Mouse (Mus musculus): Measurements from ENCODE around the gene Ttc28. TPM values are rescaled to one million over a fixed set of nuclear protein-coding genes. Genes with fewer than 3 reads are reported as not detected.
A peak's percentile ranks its signal among the peaks of the same experiment; 100 is the strongest.

Gene Ttc28
- polyA plus RNA-seq, 1 experiment: 14.4 TPM

- peaks cover 46% of the 10 kb centered on the region for H3K4me1 ChIP-seq (ENCODE audit: control insufficient read depth, insufficient read depth, low read length)
- no peak for DNase-seq
Observed at GRCm38 (mm10) chr5:111263370-111263769, 383.8 kb downstream of the Ttc28 start.

DNA sequence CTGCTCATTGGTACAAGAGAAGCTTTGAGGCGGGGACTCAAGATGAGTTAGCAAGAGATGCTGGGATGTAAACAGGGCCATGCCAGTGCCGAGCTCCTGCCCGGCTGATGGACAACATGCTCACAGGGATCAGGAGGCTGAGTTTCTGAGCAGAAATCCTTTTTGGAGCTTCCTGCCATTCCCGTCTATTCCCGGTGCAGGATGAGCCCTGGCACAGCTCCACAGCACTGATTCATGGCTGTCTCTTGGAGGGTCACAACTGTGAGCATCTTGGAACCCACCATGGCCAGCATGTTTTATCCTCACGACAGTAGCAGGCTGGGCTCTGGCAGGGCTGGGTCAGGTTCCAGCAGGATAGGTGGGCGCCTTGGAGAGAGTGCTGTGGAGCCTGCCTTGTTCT lies 384.9 kb downstream of the Ttc28 start:
- no peak for TF ChIP-seq CTCF (IDR thresholded peaks at IDR 0.05; ENCODE audit: insufficient read depth, low read length)
- TF ChIP-seq POLR2A (IDR thresholded peaks at IDR 0.05; ENCODE audit: borderline replicate concordance, extremely low read depth, low read depth, low read length): no peak
- whole genome bisulfite sequencing: 65% methylated on average over 7 of the region's 7 CpGs
- H3K4me1 ChIP-seq (ENCODE audit: control insufficient read depth, insufficient read depth, low read length): peaks cover 47% of the 10 kb centered on the region

More at GRCm38 (mm10) chr5:111263370-111263769, 383.8 kb downstream of the Ttc28 start:
- 11% methylated on average over 5 of the region's 5 CpGs for WGBS
- no peak overlapping the region for H3K4me3 ChIP-seq (replicated peaks; ENCODE audit: extremely low read depth, low read depth, low read length)
- no peak for TF ChIP-seq POLR2A (IDR thresholded peaks at IDR 0.05; ENCODE audit: borderline replicate concordance, extremely low read depth, low read depth, low read length)
- no peak for TF ChIP-seq CTCF (IDR thresholded peaks at IDR 0.05; ENCODE audit: insufficient read depth, low read length)

DNA sequence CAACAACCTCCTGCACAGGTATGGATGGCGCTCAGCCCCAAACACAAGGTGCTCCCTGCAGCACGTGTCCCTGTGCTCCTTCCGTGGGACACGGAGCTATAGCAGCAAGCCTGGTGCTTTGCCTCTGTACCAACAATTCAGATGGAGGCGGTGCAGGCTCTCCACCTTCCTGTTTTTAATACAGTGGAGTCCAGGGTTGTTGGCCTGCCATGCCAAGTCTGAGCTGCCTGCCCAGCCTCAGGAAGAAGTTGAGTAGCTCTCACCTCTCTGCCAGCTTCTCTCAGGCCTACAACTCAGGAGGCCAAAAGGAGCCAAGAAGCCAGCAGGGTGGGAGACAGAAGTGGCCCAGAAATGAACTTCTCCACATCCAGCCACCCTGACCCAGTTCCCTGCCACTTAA lies 387.1 kb downstream of the Ttc28 start:
- no peak for TF ChIP-seq CTCF (IDR thresholded peaks at IDR 0.05; ENCODE audit: insufficient read depth, low read length)
- no peak for TF ChIP-seq POLR2A (IDR thresholded peaks at IDR 0.05; ENCODE audit: borderline replicate concordance, extremely low read depth, low read depth, low read length)

More for the DNA sequence above, 384.9 kb downstream of the Ttc28 start:
- DNase-seq: no peak
- no peak overlapping the region for H3K4me3 ChIP-seq (replicated peaks; ENCODE audit: extremely low read depth, low read depth, low read length)

DNA sequence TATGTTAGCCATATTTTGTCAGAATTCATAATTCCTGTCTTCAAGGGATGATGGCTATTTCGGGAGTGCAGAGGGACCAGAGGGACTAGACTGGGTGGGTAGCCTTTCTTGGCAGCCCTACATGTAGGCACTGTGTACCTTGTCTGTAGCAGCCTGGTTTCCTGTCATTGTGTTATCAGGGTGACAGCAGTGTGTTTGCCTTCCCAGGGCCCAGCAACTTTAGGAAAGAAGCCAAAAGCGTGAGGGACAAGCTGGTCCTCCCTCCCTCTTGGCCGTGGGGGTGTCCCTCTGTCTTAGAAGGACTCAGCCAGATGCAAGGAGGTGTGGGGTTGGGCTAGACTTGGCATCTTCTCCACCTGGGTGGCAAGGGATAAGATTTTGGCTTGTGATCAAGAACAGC lies 387.5 kb downstream of the Ttc28 start:
- Histone ChIP-seq H3K4me1 (ENCODE audit: control insufficient read depth, insufficient read depth, low read length) (peaks cover 43% of the 10 kb centered on the region), H3K4me3 (replicated peaks; ENCODE audit: extremely low read depth, low read depth, low read length) (no peak overlapping the region)
- WGBS: 31% methylated on average over 3 of the region's 3 CpGs
- TF ChIP-seq CTCF (IDR thresholded peaks at IDR 0.05; ENCODE audit: insufficient read depth, low read length) (no peak), POLR2A (IDR thresholded peaks at IDR 0.05; ENCODE audit: borderline replicate concordance, extremely low read depth, low read depth, low read length) (no peak)
- no peak for DNase-seq

More for the DNA sequence above, 387.1 kb downstream of the Ttc28 start:
- WGBS: 60% methylated on average over 5 of the region's 5 CpGs
- Histone ChIP-seq H3K4me1 (ENCODE audit: control insufficient read depth, insufficient read depth, low read length) (peaks cover 46% of the 10 kb centered on the region), H3K4me3 (replicated peaks; ENCODE audit: extremely low read depth, low read depth, low read length) (no peak overlapping the region)
- DNase-seq: no peak

DNA sequence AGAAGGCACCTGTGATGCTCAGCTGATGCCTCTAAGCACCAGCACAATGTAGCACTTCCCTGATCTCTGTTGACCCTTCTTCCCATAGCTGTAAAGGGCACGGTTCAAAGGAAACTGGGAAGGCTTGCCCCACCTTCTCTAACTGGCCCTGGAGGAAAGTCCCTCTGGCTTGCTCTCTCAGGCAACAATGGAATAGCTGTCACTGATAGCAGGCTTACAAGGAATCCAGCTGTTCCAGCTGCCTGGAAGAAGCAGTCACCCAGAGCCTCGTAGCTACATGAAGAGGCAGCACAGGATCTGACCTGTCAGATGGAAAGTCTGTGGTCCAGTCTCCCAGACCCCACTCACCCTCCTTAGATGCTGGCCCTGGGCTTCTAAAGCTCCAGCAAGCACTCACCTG lies 389.2 kb downstream of the Ttc28 start:
- TF ChIP-seq CTCF (IDR thresholded peaks at IDR 0.05; ENCODE audit: insufficient read depth, low read length) (no peak), POLR2A (IDR thresholded peaks at IDR 0.05; ENCODE audit: borderline replicate concordance, extremely low read depth, low read depth, low read length) (no peak)
- Histone ChIP-seq H3K4me3 (replicated peaks; ENCODE audit: extremely low read depth, low read depth, low read length) (no peak overlapping the region), H3K4me1 (ENCODE audit: control insufficient read depth, insufficient read depth, low read length) (peaks cover 28% of the 10 kb centered on the region)
- no peak for DNase-seq
- 57% methylated on average over 2 of the region's 2 CpGs for WGBS

GRCm38 (mm10) chr5:111269613-111270205 lies 390.1 kb downstream of the Ttc28 start:
- Histone ChIP-seq H3K4me3 (replicated peaks; ENCODE audit: extremely low read depth, low read depth, low read length) (no peak overlapping the region), H3K4me1 (ENCODE audit: control insufficient read depth, insufficient read depth, low read length) (peaks cover 19% of the 10 kb centered on the region)
- peak; percentile 80 for DNase-seq
- WGBS: 60% methylated on average over 6 of the region's 6 CpGs
- TF ChIP-seq POLR2A (IDR thresholded peaks at IDR 0.05; ENCODE audit: borderline replicate concordance, extremely low read depth, low read depth, low read length) (no peak), CTCF (IDR thresholded peaks at IDR 0.05; ENCODE audit: insufficient read depth, low read length) (peak; percentile 99)

DNA sequence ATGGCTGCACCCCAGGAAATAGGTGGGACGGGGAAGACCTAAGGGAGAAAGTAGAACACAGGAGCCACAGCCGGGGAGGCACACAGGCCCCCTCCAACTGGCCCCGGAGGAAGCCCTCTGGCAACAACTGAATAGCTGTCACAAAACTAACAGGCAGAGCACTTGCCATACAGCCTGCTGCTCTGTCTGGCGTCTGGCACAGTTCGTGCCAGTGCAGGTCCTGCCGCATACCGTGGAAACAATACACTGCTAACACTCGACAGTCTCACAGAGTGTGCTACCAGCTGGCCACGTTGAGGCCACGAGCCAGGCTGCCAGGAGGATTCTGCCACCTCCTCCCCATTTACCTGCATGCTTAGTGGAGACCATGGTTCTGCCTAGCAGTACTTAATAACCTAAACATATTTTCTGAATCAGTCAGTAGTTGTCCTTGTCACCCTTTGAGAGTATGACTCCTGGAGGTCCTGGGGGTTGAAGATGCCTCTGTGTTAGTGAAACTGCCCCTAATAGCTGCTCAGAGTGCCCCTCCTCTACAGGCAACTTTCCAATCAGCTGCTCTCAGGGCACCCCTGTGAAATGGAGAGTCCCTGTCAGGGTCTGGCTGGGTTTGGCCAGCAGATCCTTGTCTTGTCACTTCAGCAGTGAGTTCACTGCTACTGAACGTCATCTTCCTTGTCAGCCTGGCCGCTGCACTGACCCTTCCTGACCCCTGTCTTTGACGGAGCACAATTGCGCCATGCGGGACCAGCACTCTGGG lies 390.8 kb downstream of the Ttc28 start:
- Histone ChIP-seq H3K4me1 (ENCODE audit: control insufficient read depth, insufficient read depth, low read length) (peaks cover 12% of the 10 kb centered on the region), H3K4me3 (replicated peaks; ENCODE audit: extremely low read depth, low read depth, low read length) (no peak overlapping the region)
- TF ChIP-seq POLR2A (IDR thresholded peaks at IDR 0.05; ENCODE audit: borderline replicate concordance, extremely low read depth, low read depth, low read length): no peak
- no peak for TF ChIP-seq CTCF (IDR thresholded peaks at IDR 0.05; ENCODE audit: insufficient read depth, low read length)
- 74% methylated on average over 15 of the region's 15 CpGs for WGBS
- no peak for DNase-seq

GRCm38 (mm10) chr5:111273589-111273988 lies 394.0 kb downstream of the Ttc28 start:
- WGBS: 29% methylated on average over 10 of the region's 10 CpGs
- no peak overlapping the region for H3K4me3 ChIP-seq (replicated peaks; ENCODE audit: extremely low read depth, low read depth, low read length)
- TF ChIP-seq POLR2A (IDR thresholded peaks at IDR 0.05; ENCODE audit: borderline replicate concordance, extremely low read depth, low read depth, low read length) (no peak), CTCF (IDR thresholded peaks at IDR 0.05; ENCODE audit: insufficient read depth, low read length) (peak; percentile 73)
- DNase-seq: peak; percentile 81
- peaks cover 3% of the 10 kb centered on the region for H3K4me1 ChIP-seq (ENCODE audit: control insufficient read depth, insufficient read depth, low read length)

DNA sequence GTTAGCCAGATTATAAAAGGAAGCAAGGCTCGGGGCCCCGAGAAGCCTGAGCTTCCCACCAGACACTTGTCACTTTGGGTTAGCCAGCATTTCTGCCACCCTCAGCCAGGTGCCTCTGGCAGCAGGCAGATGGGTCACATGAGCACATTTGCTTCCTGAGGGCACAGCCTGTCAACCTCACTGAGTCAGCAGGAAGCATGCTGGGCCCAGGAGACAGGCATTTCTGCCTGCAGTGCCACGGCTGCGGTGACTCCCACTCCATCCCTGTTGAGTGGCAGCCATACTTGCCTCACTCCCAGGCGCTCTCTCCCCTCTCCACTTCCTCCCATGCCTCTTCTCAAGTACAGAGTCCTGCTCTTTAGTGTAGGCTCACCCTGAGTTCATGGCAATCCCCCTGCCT lies 395.3 kb downstream of the Ttc28 start:
- TF ChIP-seq POLR2A (IDR thresholded peaks at IDR 0.05; ENCODE audit: borderline replicate concordance, extremely low read depth, low read depth, low read length) (no peak), CTCF (IDR thresholded peaks at IDR 0.05; ENCODE audit: insufficient read depth, low read length) (no peak)
- Histone ChIP-seq H3K4me3 (replicated peaks; ENCODE audit: extremely low read depth, low read depth, low read length) (no peak overlapping the region), H3K4me1 (ENCODE audit: control insufficient read depth, insufficient read depth, low read length) (no peaks in the 10 kb centered on the region)
- DNase-seq: no peak
- WGBS: 75% methylated on average over 5 of the region's 5 CpGs
